Mouse (Mus musculus) embryonic facial prominence, embryonic 13.5 days (tissue): ENCODE measurements around the gene Sypl2. TPM values are rescaled to one million over a fixed set of nuclear protein-coding genes. Genes with fewer than 3 reads are reported as not detected.
A peak's percentile ranks its signal among the peaks of the same experiment; 100 is the strongest.

Source experiments
- ATAC-seq: fragments of 200-750 bp; cut with Nextera tagmentation; 2 replicates; pipeline ENCODE4 v1.8.0; 2017; ENCODE audit warnings: low read depth; ENCODE audit not compliant: insufficient number of reproducible peaks, insufficient read depth, low FRiP score, low TSS enrichment
- H3K27ac ChIP-seq: fragments of 300-500 bp; sonication (generic); 2 replicates; pipeline ENCODE4 v1.5.1; 2015; ENCODE audit warnings: moderate library complexity, mild to moderate bottlenecking, inconsistent platforms
- H3K27me3 ChIP-seq: fragments of 300-500 bp; sonication (generic); 2 replicates; pipeline ENCODE4 v1.6.1; 2015; ENCODE audit warnings: mild to moderate bottlenecking, inconsistent platforms
- H3K36me3 ChIP-seq: fragments of 300-500 bp; sonication (generic); 2 replicates; pipeline ENCODE4 v1.6.1; 2015; ENCODE audit warnings: mild to moderate bottlenecking, inconsistent platforms
- H3K4me1 ChIP-seq: fragments of 300-500 bp; sonication (generic); 2 replicates; pipeline ENCODE4 v1.6.1; 2015; ENCODE audit warnings: inconsistent platforms
- H3K4me2 ChIP-seq: fragments of 300-500 bp; sonication (generic); 2 replicates; pipeline ENCODE4 v1.6.1; 2015; ENCODE audit warnings: moderate library complexity, mild to moderate bottlenecking, inconsistent platforms
- H3K4me3 ChIP-seq: fragments of 300-500 bp; sonication (generic); 2 replicates; pipeline ENCODE4 v1.5.1; 2015; ENCODE audit warnings: mild to moderate bottlenecking, inconsistent platforms
- H3K9ac ChIP-seq: fragments of 300-500 bp; sonication (generic); 2 replicates; pipeline ENCODE4 v1.6.1; 2015; ENCODE audit warnings: mild to moderate bottlenecking, inconsistent platforms
- H3K9me3 ChIP-seq: fragments of 300-500 bp; sonication (generic); 2 replicates; pipeline ENCODE4 v1.6.1; 2016; ENCODE audit warnings: inconsistent platforms
- WGBS: fragments of 180-500 bp; shearing (Covaris S2); methylation state at CpG from one replicate; pipeline ENCODE4 v1.1.7; 2015; ENCODE audit warnings: mixed read lengths; 5-methylcytosine and 5-hydroxymethylcytosine counted together
- polyA plus RNA-seq: library from polyadenylated mRNA; unstranded; fragments of >200 nt; fragmentation: Nextera tagmentation; extraction: Ambion mirVana; gene quantifications from 2 replicates; pipeline ENCODE4 v1.2.1, GENCODE M21; 2015

Gene Sypl2
- polyA plus RNA-seq, 1 experiment from 2014 or later, result 0.48 TPM

- Histone ChIP-seq H3K9ac (peak overlapping the region; percentile 73; the same call in 1 of the 2 replicates), H3K4me2 (peak overlapping the region; percentile 91), H3K4me3 (peak overlapping the region; percentile 66), H3K27ac (no peak overlapping the region), H3K27me3 (peaks cover 28% of the 10 kb centered on the region), H3K4me1 (peaks cover 14% of the 10 kb centered on the region), H3K36me3 (0 out of 2 replicates have a peak, but pooled peaks cover 6% of the 10 kb centered on the region), H3K9me3 (no peaks in the 10 kb centered on the region)
- 53% methylated on average over 20 of the region's 20 CpGs for WGBS
- no peak for ATAC-seq
Observed at GRCm38 (mm10) chr3:108187111-108187795, 39.2 kb downstream of the Sypl2 start.

GRCm38 (mm10) chr3:108186098-108187047 is 40.1 kb downstream of the Sypl2 start, which contains the start of gene Amigo1:
Gene Amigo1, plus strand, starts transcription at chr3:108186335.
- H3K4me1 ChIP-seq, result peaks cover 14% of the 10 kb centered on the region
- H3K9ac ChIP-seq, result peak within 1 kb of the TSS; percentile 73
- ATAC-seq, result peak; percentile 35; the same call in 1 of the 2 replicates
- peak within 1 kb of the TSS; percentile 91 for H3K4me2 ChIP-seq
- no peak within 1 kb of the TSS for H3K27ac ChIP-seq
- H3K4me3 ChIP-seq, result peak within 1 kb of the TSS; percentile 66
- 1% methylated on average over 91 of the region's 100 CpGs for WGBS
- H3K36me3 ChIP-seq, result 0 out of 2 replicates have a peak, but pooled peaks cover 6% of the 10 kb centered on the region
- H3K9me3 ChIP-seq, result no peaks in the 10 kb centered on the region
- peaks cover 28% of the 10 kb centered on the region for H3K27me3 ChIP-seq

- Histone ChIP-seq H3K27ac (no peak overlapping the region), H3K4me3 (peak overlapping the region; percentile 66), H3K4me2 (peak overlapping the region; percentile 91), H3K27me3 (peaks cover 28% of the 10 kb centered on the region), H3K9ac (peak overlapping the region; percentile 73; the same call in 1 of the 2 replicates), H3K4me1 (peaks cover 14% of the 10 kb centered on the region), H3K9me3 (no peaks in the 10 kb centered on the region), H3K36me3 (0 out of 2 replicates have a peak, but pooled peaks cover 6% of the 10 kb centered on the region)
- WGBS, result 4% methylated on average over 16 of the region's 16 CpGs
- ATAC-seq, result no peak
Observed at GRCm38 (mm10) chr3:108185460-108186097, 40.9 kb downstream of the Sypl2 start.

GRCm38 (mm10) chr3:108184742-108185141 is 41.7 kb downstream of the Sypl2 start:
- H3K27ac ChIP-seq, result no peak overlapping the region
- ATAC-seq, result no peak
- WGBS, result 77% methylated on average over 3 of the region's 3 CpGs
- H3K9ac ChIP-seq, result no peak overlapping the region
- no peaks in the 10 kb centered on the region for H3K9me3 ChIP-seq
- H3K4me2 ChIP-seq, result no peak overlapping the region
- H3K4me1 ChIP-seq, result peaks cover 14% of the 10 kb centered on the region
- H3K27me3 ChIP-seq, result peaks cover 28% of the 10 kb centered on the region
- H3K36me3 ChIP-seq, result 0 out of 2 replicates have a peak, but pooled peaks cover 6% of the 10 kb centered on the region
- no peak overlapping the region for H3K4me3 ChIP-seq

GRCm38 (mm10) chr3:108180514-108180913 is 45.9 kb downstream of the Sypl2 start:
- WGBS, result 32% methylated on average over 2 of the region's 2 CpGs
- H3K4me1 ChIP-seq, result peaks cover 10% of the 10 kb centered on the region

GRCm38 (mm10) chr3:108178756-108179715 is 47.4 kb downstream of the Sypl2 start:
- no peaks in the 10 kb centered on the region for H3K9me3 ChIP-seq
- no peak overlapping the region for H3K4me3 ChIP-seq
- H3K27ac ChIP-seq, result no peak overlapping the region; the same call in 1 of the 2 replicates
- H3K4me1 ChIP-seq, result peaks cover 24% of the 10 kb centered on the region
- no peak for ATAC-seq
- H3K4me2 ChIP-seq, result no peak overlapping the region
- no peaks in the 10 kb centered on the region for H3K27me3 ChIP-seq
- H3K36me3 ChIP-seq, result no peaks in the 10 kb centered on the region
- 59% methylated on average over 7 of the region's 7 CpGs for WGBS
- H3K9ac ChIP-seq, result no peak overlapping the region

More at GRCm38 (mm10) chr3:108180514-108180913, 45.9 kb downstream of the Sypl2 start:
- H3K27me3 ChIP-seq, result peaks cover 11% of the 10 kb centered on the region
- no peak overlapping the region for H3K9ac ChIP-seq
- H3K4me3 ChIP-seq, result no peak overlapping the region
- no peak for ATAC-seq
- H3K4me2 ChIP-seq, result no peak overlapping the region
- H3K36me3 ChIP-seq, result no peaks in the 10 kb centered on the region
- H3K9me3 ChIP-seq, result no peaks in the 10 kb centered on the region
- no peak overlapping the region for H3K27ac ChIP-seq

- Histone ChIP-seq H3K4me3 (no peak overlapping the region), H3K4me2 (peak overlapping the region; percentile 12), H3K9ac (no peak overlapping the region), H3K4me1 (peaks cover 24% of the 10 kb centered on the region), H3K9me3 (no peaks in the 10 kb centered on the region), H3K27me3 (no peaks in the 10 kb centered on the region), H3K36me3 (no peaks in the 10 kb centered on the region), H3K27ac (peak overlapping the region; percentile 58)
- 22% methylated on average over 14 of the region's 14 CpGs for WGBS
- ATAC-seq, result peak; percentile 77
Observed at GRCm38 (mm10) chr3:108174672-108175531, 51.5 kb downstream of the Sypl2 start.

GRCm38 (mm10) chr3:108169199-108169598 is 57.2 kb downstream of the Sypl2 start:
- ATAC-seq, result no peak
- H3K9ac ChIP-seq, result 0 out of 2 replicates have a peak overlapping the region, but pooled peaks have one; percentile 33
- no peak overlapping the region for H3K4me3 ChIP-seq
- whole genome bisulfite sequencing, result 35% methylated on average over 3 of the region's 3 CpGs
- peaks cover 4% of the 10 kb centered on the region; the same call in 1 of the 2 replicates for H3K27me3 ChIP-seq
- no peak overlapping the region for H3K27ac ChIP-seq
- H3K9me3 ChIP-seq, result no peaks in the 10 kb centered on the region
- H3K4me1 ChIP-seq, result peaks cover 48% of the 10 kb centered on the region
- H3K36me3 ChIP-seq, result no peaks in the 10 kb centered on the region
- no peak overlapping the region for H3K4me2 ChIP-seq

GRCm38 (mm10) chr3:108167499-108167898 is 58.9 kb downstream of the Sypl2 start:
- Histone ChIP-seq H3K4me1 (peaks cover 47% of the 10 kb centered on the region), H3K27me3 (peaks cover 4% of the 10 kb centered on the region; the same call in 1 of the 2 replicates), H3K27ac (peak overlapping the region; percentile 60), H3K9me3 (no peaks in the 10 kb centered on the region), H3K4me2 (no peak overlapping the region), H3K36me3 (no peaks in the 10 kb centered on the region), H3K9ac (peak overlapping the region; percentile 49; the same call in 1 of the 2 replicates), H3K4me3 (no peak overlapping the region)
- 28% methylated on average over 14 of the region's 14 CpGs for WGBS
- no peak for ATAC-seq
